Mouse (Mus musculus) E14TG2a.4 (cell line): ENCODE data around the gene Mpp4.

ENCODE experiments used
- CTCF ChIP-seq: conservative IDR thresholded peaks from 2 replicates; pipeline ENCODE4 v1.5.1; 2014; ENCODE audit warnings: low read length
- NANOG ChIP-seq: IDR thresholded peaks from 2 replicates; pipeline ENCODE4 v1.6.1; 2014; ENCODE audit warnings: borderline replicate concordance, low read length, mixed read lengths
- POU5F1 ChIP-seq: IDR thresholded peaks from 2 replicates; pipeline ENCODE4 v1.6.1; 2014; ENCODE audit warnings: low read length, borderline replicate concordance

DNA sequence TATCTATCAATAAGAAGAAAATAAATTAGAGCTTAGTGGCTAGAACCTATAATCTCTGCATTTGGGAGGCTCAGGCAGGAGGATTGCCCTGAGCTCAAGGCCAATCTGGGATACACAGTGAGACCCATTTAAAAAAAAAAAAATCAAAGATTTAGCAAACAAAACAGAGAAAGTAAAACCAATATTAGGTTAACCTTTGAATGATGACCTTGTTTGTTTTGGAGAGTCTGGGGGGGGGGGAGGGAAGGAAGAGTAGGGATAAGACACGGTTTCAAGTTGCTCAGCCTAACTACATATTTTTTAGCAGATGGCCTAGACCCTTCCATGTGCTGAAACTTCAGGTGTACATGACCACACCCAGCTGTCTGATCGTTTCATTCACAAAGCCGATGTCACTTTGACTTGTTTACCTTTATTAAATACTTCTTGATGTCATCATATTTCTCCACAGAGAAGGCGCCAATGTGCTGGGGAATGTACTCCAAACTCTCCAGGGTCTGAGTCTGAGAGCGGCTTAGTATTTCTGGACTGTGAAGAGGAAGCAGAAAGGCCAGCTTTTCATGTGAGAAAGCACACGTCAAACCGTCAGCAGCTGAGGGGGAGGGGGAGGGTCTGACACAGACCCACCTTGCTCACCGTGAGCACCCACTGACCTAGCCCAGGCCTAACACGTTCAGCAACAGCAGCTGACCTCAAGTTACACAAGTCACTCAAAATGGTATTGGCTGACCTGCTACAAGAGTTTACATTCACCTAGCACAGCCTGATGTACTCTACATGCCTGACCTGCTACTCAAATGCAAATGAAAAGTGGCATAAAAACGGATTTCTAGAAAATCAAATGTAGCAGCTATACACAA lies 11.6 kb upstream of the Mpp4 start:
- TF ChIP-seq NANOG, result no peak
- no peak for TF ChIP-seq CTCF
- no peak for TF ChIP-seq POU5F1
